Mouse (Mus musculus): ENCODE results near the gene Higd1c. TPM values are rescaled to one million over a fixed set of nuclear protein-coding genes. Genes with fewer than 3 reads are reported as not detected.
"Not testable (repeated sequence)": the region's sequence is repeated elsewhere in the genome, so short reads cannot be mapped to it uniquely, and the experiment has no call there.

Gene Higd1c
- not detected for total RNA-seq (2021)
- long read RNA-seq, experiment 1: 0 reads
- long read RNA-seq, experiment 2: 0 reads

- no peak for DNase-seq (ENCODE audit: low spot score in 2 of 2)
- H3K27ac ChIP-seq: no peak within 1 kb of the TSS
- TF ChIP-seq CTCF (conservative IDR thresholded peaks at IDR 0.05): no peak
- H3K4me3 ChIP-seq: no peak within 1 kb of the TSS
These were observed at the start of gene Higd1c for GRCm38 (mm10) chr15:100364242-100364641. TSS of gene Higd1c (plus strand) at chr15:100364542.

- DNase-seq (ENCODE audit: low spot score in 2 of 2); H3K4me3 ChIP-seq; H3K27ac ChIP-seq: not testable (repeated sequence)
These were observed 46.2 kb upstream of the Higd1c start for GRCm38 (mm10) chr15:100318014-100318671.

- no peak overlapping the region for H3K27ac ChIP-seq
- no peak for DNase-seq (ENCODE audit: low spot score in 2 of 2)
- H3K4me3 ChIP-seq: no peak overlapping the region
- no peak for TF ChIP-seq CTCF (conservative IDR thresholded peaks at IDR 0.05)
These were observed 44.5 kb upstream of the Higd1c start for GRCm38 (mm10) chr15:100319884-100320283.

GRCm38 (mm10) chr15:100320295-100320905 lies 43.9 kb upstream of the Higd1c start:
- no peak for DNase-seq (ENCODE audit: low spot score in 2 of 2)
- no peak overlapping the region for H3K4me3 ChIP-seq
- H3K27ac ChIP-seq: no peak overlapping the region
- TF ChIP-seq CTCF (conservative IDR thresholded peaks at IDR 0.05): no peak

GRCm38 (mm10) chr15:100321134-100321533 lies 43.2 kb upstream of the Higd1c start:
- peak; percentile 51 for TF ChIP-seq CTCF (conservative IDR thresholded peaks at IDR 0.05)
- Histone ChIP-seq H3K27ac (no peak overlapping the region), H3K4me3 (no peak overlapping the region)
- DNase-seq (ENCODE audit: low spot score in 2 of 2): no peak

- Histone ChIP-seq H3K4me3 (no peak overlapping the region), H3K27ac (peak overlapping the region; percentile 72)
- no peak for DNase-seq (ENCODE audit: low spot score in 2 of 2)
- no peak for TF ChIP-seq CTCF (conservative IDR thresholded peaks at IDR 0.05)
These were observed 40.2 kb upstream of the Higd1c start for GRCm38 (mm10) chr15:100324021-100324591.

GRCm38 (mm10) chr15:100325235-100325634 lies 39.1 kb upstream of the Higd1c start:
- H3K27ac ChIP-seq: no peak overlapping the region
- no peak overlapping the region for H3K4me3 ChIP-seq
- DNase-seq (ENCODE audit: low spot score in 2 of 2): no peak
- TF ChIP-seq CTCF (conservative IDR thresholded peaks at IDR 0.05): no peak

- DNase-seq (ENCODE audit: low spot score in 2 of 2); H3K4me3 ChIP-seq; H3K27ac ChIP-seq: not testable (repeated sequence)
- peak; percentile 36 for TF ChIP-seq CTCF (conservative IDR thresholded peaks at IDR 0.05)
These were observed 36.3 kb upstream of the Higd1c start for GRCm38 (mm10) chr15:100328089-100328488.

- H3K27ac ChIP-seq; DNase-seq (ENCODE audit: low spot score in 2 of 2): not testable (repeated sequence)
These were observed 35.0 kb upstream of the Higd1c start for GRCm38 (mm10) chr15:100329336-100329735.

GRCm38 (mm10) chr15:100330739-100331138 lies 33.6 kb upstream of the Higd1c start:
- Histone ChIP-seq H3K27ac (no peak overlapping the region), H3K4me3 (no peak overlapping the region)
- no peak for DNase-seq (ENCODE audit: low spot score in 2 of 2)
- no peak for TF ChIP-seq CTCF (conservative IDR thresholded peaks at IDR 0.05)

More at GRCm38 (mm10) chr15:100329336-100329735, 35.0 kb upstream of the Higd1c start:
- not testable (repeated sequence) for H3K4me3 ChIP-seq

GRCm38 (mm10) chr15:100332077-100332961 lies 32.0 kb upstream of the Higd1c start:
- not testable (repeated sequence) for DNase-seq (ENCODE audit: low spot score in 2 of 2); H3K4me3 ChIP-seq; H3K27ac ChIP-seq
- TF ChIP-seq CTCF (conservative IDR thresholded peaks at IDR 0.05): peak; percentile 50

- Histone ChIP-seq H3K27ac (no peak within 1 kb of the TSS), H3K4me3 (no peak within 1 kb of the TSS)
- no peak for TF ChIP-seq CTCF (conservative IDR thresholded peaks at IDR 0.05)
- DNase-seq (ENCODE audit: low spot score in 2 of 2): no peak
These were observed 29.7 kb upstream of the Higd1c start, which contains the start of gene Mettl7a3 for GRCm38 (mm10) chr15:100334629-100335028. TSS of gene Mettl7a3 (plus strand) at chr15:100334929.

GRCm38 (mm10) chr15:100337328-100337727 lies 27.0 kb upstream of the Higd1c start:
- not testable (repeated sequence) for DNase-seq (ENCODE audit: low spot score in 2 of 2); H3K27ac ChIP-seq; H3K4me3 ChIP-seq
